In genomic region chr15:97003851-97004524, GRCm38 (mm10) we compare ENCODE assay signal across 9 mouse cellular contexts. TPM values are rescaled to one million over a fixed set of nuclear protein-coding genes. Genes with fewer than 3 reads are reported as not detected.
DNase-seq lines count a peak whose midpoint lies in the region; ATAC-seq lines count a peak whose summit lies in the region.
"Had no signal": no experiment of that assay in that cellular context is flagged by ENCODE, and none has a peak within 500 bp of the region (broad histone marks: within the 10 kb centered on the region; RNA-seq: fewer than 3 reads in every experiment).

No protein-coding gene starts in this region.

- no peak overlapping the region for H3K4me2 ChIP-seq in hindbrain, embryonic 11.5 days (replicated peaks; ENCODE audit: low read depth, low read length)

- no peaks in the 10 kb centered on the region for H3K4me1 ChIP-seq in hindbrain, embryonic 11.5 days (replicated peaks; ENCODE audit: control insufficient read depth, insufficient read depth, low read length)

- no peak overlapping the region for H3K4me3 ChIP-seq in hindbrain, embryonic 11.5 days (ENCODE audit: low read depth, low read length)

- WGBS in hindbrain, embryonic 11.5 days: 77% methylated on average over 10 of the region's 10 CpGs

- no peak overlapping the region for H3K27ac ChIP-seq in hindbrain, embryonic 11.5 days (ENCODE audit: low read depth, low read length)

- no peaks in the 10 kb centered on the region for H3K27me3 ChIP-seq in hindbrain, embryonic 11.5 days (ENCODE audit: control insufficient read depth, insufficient read depth, low read length)

- H3K36me3 ChIP-seq in hindbrain, embryonic 11.5 days (ENCODE audit: control insufficient read depth, insufficient read depth, low read length): no peaks in the 10 kb centered on the region

- H3K9ac ChIP-seq in hindbrain, embryonic 11.5 days (ENCODE audit: low read depth, low read length): no peak overlapping the region

- no peaks in the 10 kb centered on the region for H3K9me3 ChIP-seq in hindbrain, embryonic 11.5 days (ENCODE audit: control insufficient read depth, low read length)

- ATAC-seq in hindbrain, embryonic 11.5 days (ENCODE audit: low FRiP score): no peak

- DNase-seq in adrenal gland, postnatal 10 days: peak; percentile 15
- no peak for DNase-seq in adrenal gland, postnatal 4 days (ENCODE audit: low spot score in 2 of 2)
- peak; percentile 68 to 82 for DNase-seq in heart, adult 18-20 months
- peak; percentile 10 to 15 for DNase-seq in kidney, adult 8-10 months
- DNase-seq in lung, postnatal 36 days: peak; percentile 83
- no peak for DNase-seq in hindbrain, embryonic 11.5 days (ENCODE audit: low spot score)
- no peak for DNase-seq in cerebellum, postnatal 36 days
- DNase-seq in adrenal gland, adult 8-10 months: no peak

RNA-seq across cellular contexts. Expression of gene Slc38a4, which starts 51.8 kb away (rescaled TPM):
- total RNA-seq in adrenal gland, postnatal 10 days (2021): 100 to 1,000 TPM in 1 of 2 experiments, 10 to 100 TPM in 1; 47.6 to 103 TPM
- total RNA-seq in adrenal gland, postnatal 4 days (2021): 10 to 100 TPM; 30.2 to 62.8 TPM
- 1 to 10 TPM; 3.7 to 5.0 TPM for total RNA-seq in heart, adult 18-20 months (2021)
- 36.3 and 39.7 TPM in 2 replicates for polyA plus RNA-seq in hindbrain, embryonic 11.5 days (2014; fragmentation: Nextera tagmentation; extraction: Ambion mirVana)
- total RNA-seq in adrenal gland, adult 8-10 months (2022): 1 to 10 TPM; 4.0 to 6.1 (median 4.8) TPM
- total RNA-seq: hematopoietic stem cell, adult 5-6 weeks had no signal

Comparison
In these comparisons a context has a peak if more than half of its experiments do, and no peak if none do; other contexts are left out.
1. DNase-seq: peak in adrenal gland, postnatal 10 days (single experiment), heart, adult 18-20 months (2 of 2), kidney, adult 8-10 months (2 of 2) and lung, postnatal 36 days (single experiment); none in adrenal gland, postnatal 4 days (0 of 2), hindbrain, embryonic 11.5 days (single experiment), cerebellum, postnatal 36 days (0 of 2) and adrenal gland, adult 8-10 months (single experiment).
2. RNA of gene Slc38a4, which starts 51.8 kb away (total RNA-seq): 47.6 to 103 TPM in adrenal gland, postnatal 10 days and 30.2 to 62.8 TPM in adrenal gland, postnatal 4 days; 4.0 to 6.1 TPM in adrenal gland, adult 8-10 months and 3.7 to 5.0 TPM in heart, adult 18-20 months; every median in the first group is over 4 times any median in the second.